Mouse (Mus musculus) intestine, embryonic 14.5 days (tissue): ENCODE measurements at regions not wholly inside any gene's neighbourhood (a gene's known extent, or its start where the extent isn't known, plus 50 kb on each side); places are given as distances from the start of the nearest gene placed in this dataset.

Source experiments
- ATAC-seq: fragments of 200-750 bp; cut with Nextera tagmentation; replicated peaks from 2 replicates; pipeline ENCODE4 v1.8.0; 2017; ENCODE audit warnings: low read depth, moderate number of reproducible peaks, moderate TSS enrichment, moderate library complexity; ENCODE audit not compliant: low FRiP score, low TSS enrichment
- DNase-seq: peaks from one replicate; pipeline ENCODE4 v3.0.0-alpha.2; 2018; ENCODE audit warnings: low spot score
- H3K27ac ChIP-seq: fragments of 300-500 bp; sonication (generic); 2 replicates; pipeline ENCODE4 v1.5.1; 2014; ENCODE audit warnings: low read depth, mild to moderate bottlenecking, control low read depth
- H3K27me3 ChIP-seq: fragments of 300-500 bp; sonication (generic); replicated peaks from 2 replicates; pipeline ENCODE4 v1.6.1; 2014; ENCODE audit warnings: low read length, control low read depth; ENCODE audit not compliant: control insufficient read depth, insufficient read depth
- H3K36me3 ChIP-seq: fragments of 300-500 bp; sonication (generic); 2 replicates; pipeline ENCODE4 v1.6.1; 2014; ENCODE audit warnings: low read length, control low read depth; ENCODE audit not compliant: control insufficient read depth, insufficient read depth
- H3K4me1 ChIP-seq: fragments of 300-500 bp; sonication (generic); replicated peaks from 2 replicates; pipeline ENCODE4 v1.6.1; 2014; ENCODE audit warnings: low read length, control low read depth, mixed read lengths; ENCODE audit not compliant: control insufficient read depth, insufficient read depth
- H3K4me2 ChIP-seq: fragments of 300-500 bp; sonication (generic); 2 replicates; pipeline ENCODE4 v1.6.1; 2014; ENCODE audit warnings: low read length
- H3K4me3 ChIP-seq: fragments of 300-500 bp; sonication (generic); 2 replicates; pipeline ENCODE4 v1.5.1; 2014; ENCODE audit warnings: low read depth, low read length, control low read depth, mixed read lengths
- H3K9ac ChIP-seq: fragments of 300-500 bp; sonication (generic); 2 replicates; pipeline ENCODE4 v1.6.1; 2014; ENCODE audit warnings: mild to moderate bottlenecking, low read length
- H3K9me3 ChIP-seq: fragments of 300-500 bp; sonication (generic); 2 replicates; pipeline ENCODE4 v1.6.1; 2016; ENCODE audit warnings: low read length, control low read depth; ENCODE audit not compliant: control insufficient read depth
- WGBS: fragments of 180-500 bp; shearing (Covaris S2); extraction: QIAGEN DNeasy Blood & Tissue Kit; methylation state at CpG from one replicate; pipeline ENCODE4 v1.1.7; 2014; 5-methylcytosine and 5-hydroxymethylcytosine counted together

DNA sequence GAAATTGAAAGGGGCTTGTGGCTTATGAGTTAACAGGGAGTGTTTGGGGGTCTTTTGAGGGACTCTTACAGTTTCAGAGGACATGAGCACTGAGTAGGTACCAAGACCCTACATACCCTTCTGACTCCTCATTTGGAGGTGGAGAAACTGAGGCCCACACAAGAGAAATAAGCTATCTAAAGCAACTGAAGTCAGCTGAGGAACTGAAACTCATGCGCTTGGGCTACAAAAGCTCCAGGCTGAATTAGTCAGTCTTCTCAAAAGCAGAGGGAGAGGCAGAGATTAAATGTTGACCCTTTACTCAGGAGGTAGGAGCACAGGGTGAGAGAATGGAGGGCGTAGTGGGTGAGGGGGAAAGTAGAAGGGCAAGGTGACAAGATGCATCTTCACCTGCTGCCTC is 186.2 kb upstream of the Usp24 start:
- WGBS, result 91% methylated on average over 2 of the region's 2 CpGs
- no peaks in the 10 kb centered on the region for H3K9me3 ChIP-seq
- no peak overlapping the region for H3K9ac ChIP-seq
- DNase-seq, result no peak
- no peaks in the 10 kb centered on the region for H3K36me3 ChIP-seq
- H3K4me2 ChIP-seq, result no peak overlapping the region
- no peaks in the 10 kb centered on the region for H3K27me3 ChIP-seq
- H3K4me1 ChIP-seq, result peaks cover 4% of the 10 kb centered on the region; the same call in 1 of the 2 replicates
- ATAC-seq, result no peak
- no peak overlapping the region for H3K27ac ChIP-seq
- no peak overlapping the region for H3K4me3 ChIP-seq

DNA sequence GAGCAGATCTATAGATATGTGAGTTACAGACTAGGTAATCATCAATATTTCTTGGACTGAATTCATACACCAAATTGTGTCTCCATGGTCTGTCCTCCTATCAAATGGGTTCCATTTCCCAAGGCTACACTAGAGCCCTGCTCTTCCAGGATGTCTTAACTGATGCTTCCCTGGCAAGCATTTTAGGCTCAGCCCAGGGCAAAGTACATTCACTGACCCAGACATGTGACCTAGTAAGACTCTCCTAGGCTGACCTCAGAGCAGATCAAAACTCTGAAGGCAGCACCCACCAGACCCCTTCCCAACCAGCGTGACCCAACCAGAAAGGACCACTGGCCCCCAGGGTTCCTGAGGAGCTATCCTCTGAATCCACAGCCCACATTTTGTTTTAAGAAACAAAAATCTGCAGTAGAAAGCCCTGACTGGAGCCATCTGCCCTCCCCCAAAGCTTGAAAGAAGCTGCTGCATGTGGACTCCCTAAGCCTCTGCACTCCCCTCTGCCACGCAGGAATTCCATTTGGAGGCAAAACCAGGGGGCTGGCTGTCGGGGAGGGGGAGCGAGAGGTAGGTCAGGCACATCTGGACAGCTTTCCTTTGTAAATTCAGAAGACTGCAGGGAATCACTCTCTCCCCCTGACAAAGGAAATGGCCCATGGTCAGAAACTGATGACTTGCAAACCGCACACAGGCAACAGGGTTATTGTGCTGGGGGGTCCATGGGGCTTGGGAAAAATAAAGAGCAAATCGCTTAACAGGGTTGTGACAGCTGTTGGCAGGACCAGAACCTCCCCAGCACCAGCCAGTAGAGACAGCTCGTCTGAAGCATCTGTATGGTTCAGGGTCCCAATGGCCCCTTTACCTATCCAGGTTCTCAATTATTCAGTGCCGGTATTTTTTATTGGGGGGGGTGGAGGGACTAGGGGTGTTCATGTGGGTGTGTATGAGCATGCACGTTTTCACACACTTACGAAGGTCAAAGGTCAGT is 182.0 kb upstream of the Usp24 start:
- no peak for DNase-seq
- ATAC-seq, result no peak
- 51% methylated on average over 10 of the region's 10 CpGs for WGBS
- Histone ChIP-seq H3K27me3 (no peaks in the 10 kb centered on the region), H3K36me3 (no peaks in the 10 kb centered on the region), H3K27ac (no peak overlapping the region), H3K4me3 (no peak overlapping the region), H3K4me2 (no peak overlapping the region), H3K9me3 (no peaks in the 10 kb centered on the region), H3K4me1 (peaks cover 4% of the 10 kb centered on the region; the same call in 1 of the 2 replicates), H3K9ac (no peak overlapping the region)

DNA sequence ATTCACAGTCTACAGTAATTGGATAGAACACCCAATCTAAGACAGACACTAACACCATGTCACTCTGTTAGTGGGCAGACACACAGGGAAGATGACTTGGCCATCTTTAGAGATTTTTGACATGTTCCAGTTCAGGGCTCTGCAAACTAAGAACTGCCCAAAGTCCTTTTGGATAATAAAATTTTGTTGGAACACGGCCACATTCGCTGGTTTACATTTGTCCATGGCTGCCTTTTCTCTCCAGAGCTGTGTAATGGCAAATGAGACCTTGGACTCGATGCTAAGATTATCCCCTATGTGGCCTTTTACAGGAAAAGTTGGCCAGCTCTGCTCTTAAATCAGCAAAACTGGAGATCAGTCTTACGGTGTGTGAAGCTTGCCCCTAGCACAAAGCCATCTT is 173.3 kb upstream of the Usp24 start:
- no peak for ATAC-seq

DNA sequence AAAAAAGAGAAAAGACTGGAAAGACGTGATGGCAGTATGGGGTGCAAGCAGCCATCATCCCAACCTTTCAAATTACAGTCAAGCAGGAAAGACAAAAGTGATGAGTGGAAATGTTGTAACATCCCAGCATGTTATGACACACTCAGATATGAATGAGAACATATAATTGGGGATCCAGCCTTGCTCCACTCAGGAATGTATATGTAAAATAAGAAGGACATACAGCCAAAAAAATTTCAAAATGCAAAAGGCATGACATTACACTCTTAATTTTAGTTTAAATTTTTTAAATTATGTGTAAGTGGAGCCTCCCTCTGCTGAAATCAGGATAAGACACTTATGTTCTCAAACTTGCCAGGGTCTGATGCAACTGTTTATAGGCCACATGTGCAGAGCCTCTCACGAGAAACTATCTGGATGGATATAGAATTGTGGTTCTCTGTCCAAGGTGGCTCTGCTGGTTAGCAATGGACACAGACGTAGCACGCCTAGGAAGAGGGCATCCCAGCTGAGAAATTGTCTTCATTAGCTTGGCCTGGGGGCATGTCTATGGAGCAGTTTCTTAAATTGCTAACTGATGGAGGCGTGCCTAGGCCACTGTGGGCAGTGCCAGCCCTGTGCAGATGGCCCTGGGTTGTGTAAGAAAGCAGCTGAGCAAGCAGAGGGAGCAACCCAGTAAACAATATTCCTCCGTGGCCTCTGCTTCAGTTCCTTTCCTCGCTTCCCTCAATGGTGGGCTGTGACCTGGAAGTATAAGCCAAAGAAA is 171.5 kb upstream of the Usp24 start:
- WGBS, result 77% methylated on average over 7 of the region's 7 CpGs
- H3K36me3 ChIP-seq, result no peaks in the 10 kb centered on the region
- H3K4me2 ChIP-seq, result no peak overlapping the region
- ATAC-seq (no peak), DNase-seq (no peak)
- no peak overlapping the region for H3K4me3 ChIP-seq
- no peaks in the 10 kb centered on the region for H3K4me1 ChIP-seq
- no peaks in the 10 kb centered on the region for H3K9me3 ChIP-seq
- H3K9ac ChIP-seq, result no peak overlapping the region
- H3K27me3 ChIP-seq, result no peaks in the 10 kb centered on the region
- no peak overlapping the region for H3K27ac ChIP-seq

More for the DNA sequence above, 173.3 kb upstream of the Usp24 start:
- H3K4me2 ChIP-seq, result no peak overlapping the region
- no peak overlapping the region for H3K4me3 ChIP-seq
- no peak for DNase-seq
- H3K9ac ChIP-seq, result no peak overlapping the region
- H3K9me3 ChIP-seq, result no peaks in the 10 kb centered on the region
- H3K4me1 ChIP-seq, result no peaks in the 10 kb centered on the region
- H3K27ac ChIP-seq, result no peak overlapping the region
- no peaks in the 10 kb centered on the region for H3K27me3 ChIP-seq
- WGBS, result 66% methylated on average over 4 of the region's 4 CpGs
- H3K36me3 ChIP-seq, result no peaks in the 10 kb centered on the region

DNA sequence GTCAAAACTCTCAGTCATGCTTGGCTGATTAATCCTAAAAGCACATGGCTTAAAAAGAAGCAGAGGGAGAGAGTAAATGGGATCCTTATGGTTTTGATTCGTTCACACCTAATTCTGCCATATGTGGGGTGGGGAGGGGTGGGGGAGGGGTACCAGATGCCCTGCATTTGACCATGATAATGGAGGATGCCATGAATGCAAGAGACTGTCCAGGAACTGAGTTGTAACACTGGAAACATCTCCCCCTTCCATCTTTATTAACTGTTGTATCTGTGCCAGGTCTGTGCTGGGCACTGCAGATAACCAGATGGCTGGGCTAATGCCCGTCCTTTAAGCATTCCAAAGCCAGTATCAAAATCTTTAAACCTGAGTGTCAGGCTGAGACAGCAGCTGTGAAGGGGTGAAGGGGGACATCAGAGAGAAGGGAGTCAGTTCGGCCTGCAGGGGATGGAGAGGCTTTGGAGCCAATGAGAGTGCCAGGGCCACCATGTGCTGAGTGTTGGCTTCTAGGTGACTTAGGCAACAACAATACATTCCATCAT is 169.0 kb upstream of the Usp24 start:
- ATAC-seq, result no peak
- DNase-seq, result no peak
- Histone ChIP-seq H3K36me3 (no peaks in the 10 kb centered on the region), H3K4me1 (no peaks in the 10 kb centered on the region), H3K9ac (no peak overlapping the region), H3K4me3 (no peak overlapping the region), H3K27me3 (no peaks in the 10 kb centered on the region), H3K27ac (no peak overlapping the region), H3K9me3 (no peaks in the 10 kb centered on the region), H3K4me2 (no peak overlapping the region)
- WGBS, result 78% methylated on average over 3 of the region's 3 CpGs

DNA sequence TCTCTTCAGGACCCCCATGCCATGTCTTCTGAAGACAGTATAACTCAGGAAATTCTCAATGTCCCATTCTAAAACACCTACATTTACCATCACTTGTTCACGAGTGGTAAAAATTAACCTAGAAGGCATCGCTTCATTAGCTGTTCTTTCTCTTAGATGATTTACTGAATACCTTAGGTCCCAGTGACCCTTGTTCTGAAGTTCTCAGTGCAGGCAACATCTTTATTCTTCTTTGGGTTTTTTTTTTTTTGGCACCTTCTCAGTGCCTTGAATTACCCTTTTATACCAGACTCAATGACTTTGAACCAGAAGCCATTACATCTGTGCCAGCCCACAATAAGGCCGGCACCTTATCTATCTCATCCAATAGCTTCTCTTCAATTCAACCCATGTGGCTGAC is 167.1 kb upstream of the Usp24 start:
- H3K4me2 ChIP-seq, result no peak overlapping the region
- DNase-seq (no peak), ATAC-seq (no peak)
- no peaks in the 10 kb centered on the region for H3K9me3 ChIP-seq
- no peak overlapping the region for H3K9ac ChIP-seq
- H3K27ac ChIP-seq, result no peak overlapping the region
- H3K4me3 ChIP-seq, result no peak overlapping the region
- no peaks in the 10 kb centered on the region for H3K36me3 ChIP-seq
- H3K27me3 ChIP-seq, result no peaks in the 10 kb centered on the region
- no peaks in the 10 kb centered on the region for H3K4me1 ChIP-seq
- 92% methylated on average over 3 of the region's 3 CpGs for WGBS

DNA sequence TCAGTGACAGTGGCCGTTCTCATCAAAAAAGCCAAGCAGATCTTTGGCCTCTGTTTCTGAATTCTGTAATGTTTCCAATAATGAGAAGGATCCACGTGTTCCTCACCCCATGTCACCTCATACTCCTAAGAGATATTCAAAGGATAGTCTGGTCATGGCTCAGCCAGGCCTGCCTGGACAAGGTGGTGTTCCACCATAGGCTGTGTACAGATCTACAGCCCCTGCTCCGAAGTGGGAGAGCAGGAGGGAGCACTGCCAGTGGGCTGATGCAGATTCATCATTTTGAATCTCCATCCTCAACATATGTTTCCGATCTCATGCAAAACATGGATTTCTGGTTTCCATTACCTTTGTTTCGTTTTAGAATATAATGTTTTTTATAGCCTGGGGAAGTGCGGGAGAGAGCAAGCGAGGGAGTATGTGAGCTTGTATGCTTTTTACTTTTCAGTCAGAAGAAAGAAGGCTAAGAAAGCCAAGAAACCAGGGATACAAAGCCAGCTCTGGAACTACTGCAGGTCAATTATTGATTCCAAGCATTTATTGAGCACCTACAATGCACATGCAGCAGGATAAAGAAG is 166.5 kb upstream of the Usp24 start:
- no peaks in the 10 kb centered on the region for H3K36me3 ChIP-seq
- H3K9ac ChIP-seq, result no peak overlapping the region
- no peaks in the 10 kb centered on the region for H3K9me3 ChIP-seq
- H3K27me3 ChIP-seq, result no peaks in the 10 kb centered on the region
- H3K4me2 ChIP-seq, result no peak overlapping the region
- H3K4me1 ChIP-seq, result no peaks in the 10 kb centered on the region
- H3K27ac ChIP-seq, result no peak overlapping the region
- ATAC-seq (no peak), DNase-seq (no peak)
- WGBS, result 79% methylated on average over 7 of the region's 7 CpGs
- no peak overlapping the region for H3K4me3 ChIP-seq

DNA sequence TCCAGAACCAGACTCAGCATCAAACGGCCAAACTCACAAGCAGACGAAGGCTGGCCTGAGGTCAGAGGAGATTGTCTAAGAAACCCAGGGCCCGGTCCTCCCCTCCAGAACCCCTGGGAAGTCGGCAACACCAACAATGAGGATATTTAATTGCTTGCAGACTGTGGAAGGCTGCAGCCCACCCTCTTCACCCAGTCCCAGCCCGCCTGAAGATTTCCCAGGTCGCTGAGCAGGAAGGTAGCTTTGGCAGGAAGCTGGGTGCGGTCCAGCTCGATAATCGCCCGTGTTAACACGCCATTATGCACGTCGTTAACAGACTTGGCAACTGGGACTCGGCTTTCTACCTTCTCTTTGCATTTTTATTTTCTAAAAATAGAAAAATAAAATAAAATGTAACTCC is 165.2 kb upstream of the Usp24 start:
- Histone ChIP-seq H3K4me3 (no peak overlapping the region), H3K9me3 (no peaks in the 10 kb centered on the region), H3K27ac (no peak overlapping the region), H3K9ac (no peak overlapping the region), H3K27me3 (no peaks in the 10 kb centered on the region), H3K4me1 (no peaks in the 10 kb centered on the region), H3K36me3 (no peaks in the 10 kb centered on the region), H3K4me2 (no peak overlapping the region)
- no peak for ATAC-seq
- no peak for DNase-seq
- 80% methylated on average over 14 of the region's 14 CpGs for WGBS
